Mouse (Mus musculus) heart, adult 2 months (tissue): ENCODE results near the gene Tm4sf19. TPM values are rescaled to one million over a fixed set of nuclear protein-coding genes. Genes with fewer than 3 reads are reported as not detected.

Experiments used
- DNase-seq, 2 experiments: peaks; one replicate each; pipeline ENCODE4 v3.0.0; 2021
- H3K27ac ChIP-seq: fragments of 200-600 bp; 2 replicates; pipeline ENCODE4 v1.8.1; 2022
- H3K27me3 ChIP-seq: fragments of 200-500 bp; 2 replicates; pipeline ENCODE4 v1.6.1; 2012; ENCODE audit warnings: mild to moderate bottlenecking, low read length, inconsistent platforms, mixed read lengths; ENCODE audit not compliant: control insufficient read depth, insufficient read depth
- H3K36me3 ChIP-seq: fragments of 200-500 bp; 2 replicates; pipeline ENCODE4 v1.6.1; 2012; ENCODE audit warnings: low read length, inconsistent platforms; ENCODE audit not compliant: control insufficient read depth, insufficient read depth
- H3K4me1 ChIP-seq: fragments of 200-500 bp; 2 replicates; pipeline ENCODE4 v1.6.1; 2011; ENCODE audit warnings: low read length; ENCODE audit not compliant: control insufficient read depth, insufficient read depth
- H3K4me3 ChIP-seq: fragments of 200-600 bp; 2 replicates; pipeline ENCODE4 v1.8.1; 2022
- H3K79me2 ChIP-seq: fragments of 200-500 bp; replicated peaks from 2 replicates; pipeline ENCODE4 v1.6.1; 2012; ENCODE audit warnings: mild to moderate bottlenecking, inconsistent platforms, low read length, moderate library complexity, mixed read lengths; ENCODE audit not compliant: control insufficient read depth, insufficient read depth
- H3K9ac ChIP-seq: fragments of 200-500 bp; 2 replicates; pipeline ENCODE4 v1.6.1; 2012; ENCODE audit warnings: low read depth, mild to moderate bottlenecking, control low read depth, inconsistent platforms, low read length, mixed read lengths
- CTCF ChIP-seq: fragments of 200-600 bp; IDR thresholded peaks from 2 replicates; pipeline ENCODE4 v1.8.1; 2022; ENCODE audit warnings: antibody characterized with exemption, mild to moderate bottlenecking, moderate library complexity
- EP300 ChIP-seq: fragments of 200-500 bp; IDR thresholded peaks from 2 replicates; pipeline ENCODE4 v1.6.1; 2011; ENCODE audit warnings: low read depth, low read length, control low read depth; ENCODE audit not compliant: insufficient read depth
- POLR2A ChIP-seq: fragments of 200-500 bp; IDR thresholded peaks from 2 replicates; pipeline ENCODE4 v1.6.1; 2011; ENCODE audit warnings: mild to moderate bottlenecking, low read depth, low read length, control low read depth; ENCODE audit not compliant: insufficient read depth
- WGBS: fragments of 180-500 bp; shearing (Covaris S2); methylation state at CpG from one replicate; pipeline ENCODE4 v1.1.7; 2018; 5-methylcytosine and 5-hydroxymethylcytosine counted together
- intact Hi-C: fragments of 180-260 bp; cut with DNase I; formaldehyde crosslinking; loops from one replicate; pipeline ENCODE4 v1.15.1; 2025
- polyA plus RNA-seq: library from polyadenylated mRNA; depleted of rRNA; stranded (reverse); fragments of >200 nt; gene quantifications from 2 replicates; pipeline ENCODE4 v1.2.3, GENCODE M21; 2012
- total RNA-seq, 2 experiments: library from RNA; stranded (reverse); gene quantifications; 2 replicates each; pipeline ENCODE4 v1.2.3; 2021

The Tm4sf19 gene
- total and polyA plus RNA-seq, 3 experiments = 0.12 TPM; not detected in 2

DNA sequence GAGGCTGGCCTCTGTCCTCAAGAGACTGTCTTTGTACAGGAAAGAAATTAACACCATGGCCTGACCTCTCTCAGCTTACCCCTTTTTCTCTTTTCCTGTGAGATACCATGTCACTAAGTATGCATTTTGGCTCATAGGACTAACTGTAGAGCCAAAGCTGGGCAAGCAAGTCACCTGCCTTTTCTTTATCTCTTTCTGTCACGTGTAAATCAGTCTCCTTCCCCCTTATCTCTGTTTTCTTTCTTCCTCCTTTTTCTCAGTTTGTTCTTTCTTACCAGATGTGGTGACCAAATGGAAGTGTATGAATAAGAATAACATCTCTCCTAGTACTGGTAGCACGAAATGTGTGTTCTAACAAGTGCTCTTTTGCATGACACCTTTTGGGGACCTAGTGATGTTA is 15.4 kb upstream of the Tm4sf19 start:
- Histone ChIP-seq H3K4me3 (no peak overlapping the region), H3K27ac (no peak overlapping the region), H3K4me1 (no peaks in the 10 kb centered on the region), H3K27me3 (no peaks in the 10 kb centered on the region), H3K36me3 (peaks cover 4% of the 10 kb centered on the region; the same call in 1 of the 2 replicates), H3K9ac (no peak overlapping the region), H3K79me2 (no peaks in the 10 kb centered on the region)
- intact Hi-C loops = no loop called here
- WGBS = 60% methylated on average over 2 of the region's 2 CpGs
- DNase-seq = no peak
- TF ChIP-seq POLR2A (no peak), EP300 (no peak), CTCF (no peak)

DNA sequence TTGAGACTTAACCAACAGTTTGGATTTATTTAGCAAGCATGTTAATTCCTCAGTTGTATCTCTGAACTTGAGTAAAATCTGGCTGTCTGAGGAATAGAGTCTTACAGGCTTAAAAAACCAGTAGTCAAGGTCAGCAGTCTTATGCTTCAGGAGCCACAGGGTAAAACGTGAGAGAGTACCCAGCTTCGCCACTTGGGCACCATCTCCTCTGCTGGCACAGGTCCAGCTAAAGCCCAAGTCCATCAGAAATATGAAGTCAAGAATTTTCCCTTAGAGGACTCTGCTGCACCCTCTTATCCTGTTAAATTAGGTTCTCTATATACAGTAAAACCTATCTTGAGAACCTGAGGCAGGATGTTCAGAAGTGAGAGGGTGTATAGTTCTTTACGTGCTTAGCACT is 13.5 kb upstream of the Tm4sf19 start:
- peaks cover 4% of the 10 kb centered on the region; the same call in 1 of the 2 replicates for H3K36me3 ChIP-seq
- intact Hi-C loops = no loop called here

DNA sequence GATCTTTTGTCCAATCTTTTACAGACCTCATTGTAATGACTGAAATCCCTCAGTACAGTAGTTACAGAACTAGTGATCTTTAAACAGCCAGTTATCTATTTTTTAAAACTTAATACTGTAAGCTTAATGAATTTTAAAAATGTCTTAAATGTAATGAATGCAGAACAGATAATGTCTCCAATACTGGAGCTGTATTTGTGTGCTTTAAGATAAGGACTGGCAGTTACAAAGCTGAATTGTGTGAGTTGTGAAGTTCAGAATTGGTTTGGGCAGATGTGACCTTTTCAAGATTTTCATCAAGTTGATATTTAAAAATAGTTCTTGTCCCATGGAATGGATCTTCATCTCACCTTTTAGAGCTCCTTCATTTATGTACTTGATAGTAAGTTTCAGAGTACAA is 11.3 kb upstream of the Tm4sf19 start:
- H3K9ac ChIP-seq = no peak overlapping the region
- H3K36me3 ChIP-seq = peaks cover 2% of the 10 kb centered on the region; the same call in 1 of the 2 replicates
- H3K27ac ChIP-seq = no peak overlapping the region
- H3K4me3 ChIP-seq = no peak overlapping the region
- H3K79me2 ChIP-seq = no peaks in the 10 kb centered on the region
- intact Hi-C loops = no loop called here
- no peak for DNase-seq
- no peaks in the 10 kb centered on the region for H3K4me1 ChIP-seq
- TF ChIP-seq CTCF = no peak
- TF ChIP-seq EP300 = no peak
- no peak for TF ChIP-seq POLR2A
- H3K27me3 ChIP-seq = no peaks in the 10 kb centered on the region

More for the DNA sequence above, 13.5 kb upstream of the Tm4sf19 start:
- Histone ChIP-seq H3K27ac (no peak overlapping the region), H3K79me2 (no peaks in the 10 kb centered on the region), H3K27me3 (no peaks in the 10 kb centered on the region), H3K4me1 (no peaks in the 10 kb centered on the region), H3K4me3 (no peak overlapping the region), H3K9ac (no peak overlapping the region)
- TF ChIP-seq CTCF (no peak), POLR2A (no peak), EP300 (no peak)
- DNase-seq = no peak
- 86% methylated on average over 3 of the region's 3 CpGs for WGBS

DNA sequence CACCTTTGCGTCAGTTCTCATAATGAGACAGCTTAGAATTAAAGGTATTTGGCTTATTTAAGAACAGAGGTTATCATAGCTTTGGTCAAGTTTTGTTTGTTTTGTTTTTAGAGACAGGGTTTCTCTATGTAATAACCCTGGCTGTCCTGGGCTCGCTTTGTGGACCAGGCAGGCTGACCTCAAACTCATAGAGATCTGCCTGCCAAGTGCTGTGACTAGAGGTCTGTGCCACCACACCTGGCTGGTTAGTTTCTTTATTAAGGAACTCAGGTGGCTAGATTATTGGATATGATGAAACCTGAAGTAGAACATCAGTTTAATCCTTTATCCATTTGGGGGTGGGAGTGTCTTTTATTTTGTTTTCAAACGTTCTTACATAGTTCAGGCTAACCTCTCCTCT is 10.5 kb upstream of the Tm4sf19 start:
- Histone ChIP-seq H3K9ac (no peak overlapping the region), H3K4me3 (no peak overlapping the region), H3K27me3 (no peaks in the 10 kb centered on the region), H3K27ac (no peak overlapping the region), H3K79me2 (no peaks in the 10 kb centered on the region), H3K4me1 (no peaks in the 10 kb centered on the region), H3K36me3 (peaks cover 2% of the 10 kb centered on the region; the same call in 1 of the 2 replicates)
- intact Hi-C loops = no loop called here
- WGBS = 77% methylated on average over 3 of the region's 3 CpGs
- DNase-seq = no peak
- no peak for TF ChIP-seq CTCF
- no peak for TF ChIP-seq EP300
- no peak for TF ChIP-seq POLR2A

DNA sequence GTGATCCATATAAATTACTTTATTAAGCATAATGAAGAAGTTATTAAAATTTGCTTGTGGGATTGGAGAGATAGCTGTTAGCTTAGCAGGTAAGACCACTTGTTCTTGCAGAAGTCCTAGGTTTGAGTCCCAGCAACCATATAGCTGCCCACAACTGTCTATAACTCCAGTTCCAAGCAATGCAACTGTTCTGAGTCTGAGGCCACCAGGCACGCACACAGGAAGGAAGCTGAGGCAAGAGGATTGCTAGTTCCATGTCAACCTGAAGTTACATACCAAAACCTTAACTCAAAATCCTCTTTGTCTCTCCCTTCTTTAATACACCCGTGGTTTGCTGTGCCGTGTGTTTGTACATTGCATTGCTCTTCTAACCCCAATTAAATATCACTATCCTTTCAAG is 9.4 kb upstream of the Tm4sf19 start:
- Histone ChIP-seq H3K9ac (no peak overlapping the region), H3K4me3 (no peak overlapping the region), H3K79me2 (no peaks in the 10 kb centered on the region), H3K27me3 (no peaks in the 10 kb centered on the region), H3K36me3 (0 out of 2 replicates have a peak, but pooled peaks cover 2% of the 10 kb centered on the region), H3K27ac (no peak overlapping the region), H3K4me1 (peaks cover under 1% of the 10 kb centered on the region)
- intact Hi-C loops = no loop called here
- WGBS = 94% methylated on average over 3 of the region's 3 CpGs
- DNase-seq = no peak
- TF ChIP-seq CTCF = no peak
- TF ChIP-seq EP300 = no peak
- TF ChIP-seq POLR2A = no peak

DNA sequence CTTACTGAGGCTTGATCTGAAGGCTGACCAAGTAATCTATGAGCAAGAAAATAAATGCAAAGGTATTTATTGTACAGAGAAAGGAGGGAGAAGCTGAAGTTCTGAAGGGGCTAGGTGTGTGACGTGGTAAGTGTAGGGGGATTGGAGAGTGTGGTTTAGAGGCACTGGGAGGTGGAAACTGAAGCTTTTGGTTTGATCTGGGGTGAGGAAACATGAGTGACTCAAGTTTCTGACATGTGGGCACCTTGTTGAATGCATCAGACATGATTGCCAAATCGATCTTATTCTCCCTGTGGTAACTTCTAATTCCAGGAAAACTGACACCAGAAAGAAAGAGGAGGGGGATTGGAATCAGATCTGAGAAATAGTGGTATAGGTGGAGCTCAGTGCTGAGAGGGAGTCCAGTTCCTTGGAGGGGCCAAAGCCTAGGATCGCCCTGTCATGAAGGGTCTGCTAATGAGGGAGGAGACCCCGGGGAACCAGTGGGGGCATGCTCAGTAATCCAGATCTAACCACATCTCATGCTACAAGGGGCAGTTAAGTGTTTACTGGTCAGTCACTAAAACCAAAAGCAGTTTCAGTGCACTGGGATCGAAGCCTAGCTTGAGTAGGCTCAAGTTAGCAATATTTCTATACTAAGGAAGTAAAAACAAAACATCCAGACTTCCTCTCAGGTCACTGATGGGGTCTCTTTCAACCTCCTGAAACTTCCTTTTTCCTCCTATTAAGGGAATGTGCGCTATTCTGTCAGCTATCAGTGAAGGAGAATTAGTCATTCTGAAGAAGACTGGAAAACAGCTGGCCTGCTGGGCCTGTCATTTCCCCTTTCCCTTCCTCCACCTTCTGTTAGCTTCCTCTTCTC is 4.4 kb upstream of the Tm4sf19 start:
- no peaks in the 10 kb centered on the region for H3K36me3 ChIP-seq
- DNase-seq = peak in 1 of 2 experiments; percentile 31
- H3K9ac ChIP-seq = 0 out of 2 replicates have a peak overlapping the region, but pooled peaks have one; percentile 20
- 49% methylated on average over 6 of the region's 6 CpGs for WGBS
- peaks cover 4% of the 10 kb centered on the region for H3K4me1 ChIP-seq
- peak overlapping the region; percentile 43 for H3K27ac ChIP-seq
- TF ChIP-seq POLR2A (no peak), EP300 (no peak), CTCF (no peak)
- no peaks in the 10 kb centered on the region for H3K79me2 ChIP-seq
- intact Hi-C loops = no loop called here
- no peaks in the 10 kb centered on the region for H3K27me3 ChIP-seq
- H3K4me3 ChIP-seq = no peak overlapping the region
